Mouse (Mus musculus) cerebellum, adult 2 months (tissue): ENCODE data around the gene Gm11564.
"Not testable (repeated sequence)": the region's sequence is repeated elsewhere in the genome, so short reads cannot be mapped to it uniquely, and the experiment has no call there.

Source experiments
- CTCF ChIP-seq: fragments of 200-500 bp; IDR thresholded peaks from 2 replicates; pipeline ENCODE4 v1.5.1; 2011; ENCODE audit warnings: low read depth, mild to moderate bottlenecking, control low read depth, low read length, moderate library complexity, borderline replicate concordance; ENCODE audit not compliant: insufficient read depth
- POLR2A ChIP-seq: fragments of 200-500 bp; IDR thresholded peaks from 2 replicates; pipeline ENCODE4 v1.6.1; 2011; ENCODE audit warnings: low read length, control low read depth, borderline replicate concordance; ENCODE audit not compliant: insufficient read depth

DNA sequence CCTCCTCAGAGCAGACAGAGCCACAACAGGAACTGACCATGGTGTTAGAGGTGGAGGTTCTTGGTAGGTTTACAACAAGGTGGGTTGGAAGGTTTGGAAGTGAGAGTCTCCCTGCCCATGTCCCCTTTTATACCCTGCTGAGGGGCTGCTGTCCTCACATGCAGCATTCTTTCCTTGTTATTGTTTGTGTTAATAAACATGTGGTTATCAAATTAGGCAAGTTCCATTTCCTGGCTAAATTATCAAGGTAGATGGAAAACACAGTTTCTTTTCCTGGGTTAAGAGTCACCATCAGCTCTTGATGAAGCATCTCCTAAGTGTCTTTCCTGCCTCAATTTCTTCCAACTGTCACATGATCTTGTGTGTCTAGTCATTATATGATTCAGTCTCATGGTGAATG lies 42.7 kb downstream of the Gm11564 start, which contains the start of gene Gm11595:
- TF ChIP-seq CTCF, POLR2A: not testable (repeated sequence)
